Mouse (Mus musculus) neural tube, embryonic 14.5 days (tissue): Measurements from ENCODE around the gene Slc13a4. TPM values are rescaled to one million over a fixed set of nuclear protein-coding genes. Genes with fewer than 3 reads are reported as not detected.

Source experiments
- ATAC-seq: fragments of 200-750 bp; cut with Nextera tagmentation; 2 replicates; pipeline ENCODE4 v1.8.0; 2017; ENCODE audit warnings: low read depth, mild to moderate bottlenecking, moderate TSS enrichment, moderate library complexity
- H3K27ac ChIP-seq: fragments of 300-500 bp; sonication (generic); 2 replicates; pipeline ENCODE4 v1.5.1; 2014; ENCODE audit warnings: low read depth, mild to moderate bottlenecking, control low read depth, low read length, moderate library complexity, mixed read lengths
- H3K27me3 ChIP-seq: fragments of 300-500 bp; sonication (generic); 2 replicates; pipeline ENCODE4 v1.6.1; 2014; ENCODE audit warnings: low read length; ENCODE audit not compliant: control insufficient read depth, insufficient read depth
- H3K36me3 ChIP-seq: fragments of 300-500 bp; sonication (generic); 2 replicates; pipeline ENCODE4 v1.6.1; 2014; ENCODE audit warnings: low read length, mixed read lengths; ENCODE audit not compliant: control insufficient read depth, insufficient read depth
- H3K4me1 ChIP-seq: fragments of 300-500 bp; sonication (generic); 2 replicates; pipeline ENCODE4 v1.6.1; 2014; ENCODE audit warnings: low read length; ENCODE audit not compliant: control insufficient read depth, insufficient read depth
- H3K4me2 ChIP-seq: fragments of 300-500 bp; sonication (generic); 2 replicates; pipeline ENCODE4 v1.6.1; 2014; ENCODE audit warnings: mild to moderate bottlenecking, low read depth, low read length, control low read depth
- H3K4me3 ChIP-seq: fragments of 300-500 bp; sonication (generic); 2 replicates; pipeline ENCODE4 v1.5.1; 2014; ENCODE audit warnings: low read depth, low read length, control low read depth, mixed read lengths
- H3K9ac ChIP-seq: fragments of 300-500 bp; sonication (generic); replicated peaks from 2 replicates; pipeline ENCODE4 v1.6.1; 2014; ENCODE audit warnings: low read depth, mild to moderate bottlenecking, control low read depth, low read length, mixed read lengths
- H3K9me3 ChIP-seq: fragments of 300-500 bp; sonication (generic); 2 replicates; pipeline ENCODE4 v1.6.1; 2016; ENCODE audit warnings: low read length; ENCODE audit not compliant: control insufficient read depth
- WGBS: fragments of 180-500 bp; shearing (Covaris S2); extraction: QIAGEN DNeasy Blood & Tissue Kit; methylation state at CpG from one replicate; pipeline ENCODE4 v1.1.7; 2014; 5-methylcytosine and 5-hydroxymethylcytosine counted together
- polyA plus RNA-seq: library from polyadenylated mRNA; unstranded; fragments of >200 nt; fragmentation: Nextera tagmentation; extraction: Ambion mirVana; gene quantifications from 2 replicates; pipeline ENCODE4 v1.2.1, GENCODE M21; 2014

Slc13a4 gene
- polyA plus RNA-seq, 1 experiment from 2014 or later: 0.15 TPM

DNA sequence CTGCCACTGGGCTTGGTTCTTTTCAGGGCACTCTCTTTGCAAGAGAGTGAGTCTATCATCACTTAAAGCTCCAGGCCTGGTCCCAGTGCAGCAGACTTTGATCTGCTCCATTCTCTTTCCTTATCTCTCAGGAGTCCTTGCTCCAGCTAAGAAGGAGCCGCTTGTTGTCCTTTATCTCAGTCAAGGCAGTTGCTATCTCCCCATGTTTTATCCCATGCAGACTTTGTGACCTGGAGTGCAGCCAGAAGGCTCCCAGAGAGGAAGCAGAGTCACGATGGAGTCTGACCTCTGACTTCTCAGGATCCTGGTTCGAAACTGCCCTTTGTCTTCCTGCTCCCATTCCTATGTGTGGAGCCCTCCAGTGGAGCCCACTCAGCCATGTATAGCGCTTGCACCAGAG, 13.2 kb upstream of the Slc13a4 start:
- Histone ChIP-seq H3K36me3 (no peaks in the 10 kb centered on the region), H3K4me3 (no peak overlapping the region), H3K4me2 (no peak overlapping the region), H3K9me3 (no peaks in the 10 kb centered on the region), H3K9ac (no peak overlapping the region), H3K4me1 (no peaks in the 10 kb centered on the region), H3K27ac (no peak overlapping the region), H3K27me3 (no peaks in the 10 kb centered on the region)
- 85% methylated on average over 4 of the region's 4 CpGs for WGBS
- ATAC-seq: no peak

DNA sequence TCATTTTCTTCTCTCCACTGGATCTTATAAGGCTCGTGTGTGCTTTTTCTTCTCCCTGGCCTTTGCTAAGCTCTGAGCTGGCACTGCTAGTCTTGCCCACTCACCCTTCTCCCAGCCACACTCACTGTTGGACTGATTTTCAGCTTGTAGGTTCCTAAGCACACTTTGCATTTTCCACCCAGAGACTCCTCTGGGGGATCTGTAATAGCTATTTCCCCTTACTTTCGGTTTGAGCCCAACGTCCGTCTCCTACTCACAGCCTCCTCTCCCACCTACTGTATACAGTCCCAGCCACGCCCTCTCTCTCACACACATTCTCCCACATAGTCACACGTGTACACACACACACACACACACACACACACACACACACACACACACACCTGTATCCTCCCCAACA, 11.9 kb upstream of the Slc13a4 start:
- no peak overlapping the region for H3K4me2 ChIP-seq
- no peak overlapping the region for H3K27ac ChIP-seq
- ATAC-seq: no peak
- no peak overlapping the region for H3K4me3 ChIP-seq
- H3K9ac ChIP-seq: no peak overlapping the region
- H3K4me1 ChIP-seq: no peaks in the 10 kb centered on the region
- no peaks in the 10 kb centered on the region for H3K36me3 ChIP-seq
- 84% methylated on average over 6 of the region's 6 CpGs for WGBS
- H3K9me3 ChIP-seq: no peaks in the 10 kb centered on the region
- no peaks in the 10 kb centered on the region for H3K27me3 ChIP-seq

- 95% methylated on average over 8 of the region's 8 CpGs for whole genome bisulfite sequencing
- ATAC-seq: no peak
- H3K9me3 ChIP-seq: no peaks in the 10 kb centered on the region
- H3K9ac ChIP-seq: no peak overlapping the region
- H3K36me3 ChIP-seq: no peaks in the 10 kb centered on the region
- no peak overlapping the region for H3K27ac ChIP-seq
- H3K4me3 ChIP-seq: no peak overlapping the region
- H3K4me1 ChIP-seq: no peaks in the 10 kb centered on the region
- no peaks in the 10 kb centered on the region for H3K27me3 ChIP-seq
- H3K4me2 ChIP-seq: no peak overlapping the region
Measured at GRCm38 (mm10) chr6:35313520-35313919, 5.6 kb upstream of the Slc13a4 start.

DNA sequence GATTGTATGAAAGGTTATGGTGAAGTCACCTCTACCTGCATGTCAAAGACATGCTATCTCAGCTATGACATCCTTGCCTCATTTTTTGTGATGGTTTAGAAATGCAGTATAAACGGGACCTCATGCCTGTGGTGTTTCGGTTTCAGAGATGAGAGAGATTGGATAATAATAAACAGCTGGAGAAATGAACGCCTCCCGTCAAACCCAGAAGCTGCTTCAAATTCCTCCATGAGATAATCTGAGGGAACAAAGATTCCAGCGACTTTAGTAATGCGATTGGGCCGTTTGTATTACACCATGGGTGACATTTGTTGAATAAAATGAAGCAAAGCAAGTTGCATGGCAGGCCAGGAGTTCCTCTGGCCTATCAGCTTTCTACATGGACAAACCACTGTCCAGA, 1.5 kb upstream of the Slc13a4 start:
- Histone ChIP-seq H3K4me3 (no peak overlapping the region), H3K36me3 (no peaks in the 10 kb centered on the region), H3K27me3 (no peaks in the 10 kb centered on the region), H3K4me1 (no peaks in the 10 kb centered on the region), H3K4me2 (no peak overlapping the region), H3K27ac (no peak overlapping the region), H3K9ac (no peak overlapping the region), H3K9me3 (no peaks in the 10 kb centered on the region)
- no peak for ATAC-seq
- 88% methylated on average over 7 of the region's 7 CpGs for WGBS

DNA sequence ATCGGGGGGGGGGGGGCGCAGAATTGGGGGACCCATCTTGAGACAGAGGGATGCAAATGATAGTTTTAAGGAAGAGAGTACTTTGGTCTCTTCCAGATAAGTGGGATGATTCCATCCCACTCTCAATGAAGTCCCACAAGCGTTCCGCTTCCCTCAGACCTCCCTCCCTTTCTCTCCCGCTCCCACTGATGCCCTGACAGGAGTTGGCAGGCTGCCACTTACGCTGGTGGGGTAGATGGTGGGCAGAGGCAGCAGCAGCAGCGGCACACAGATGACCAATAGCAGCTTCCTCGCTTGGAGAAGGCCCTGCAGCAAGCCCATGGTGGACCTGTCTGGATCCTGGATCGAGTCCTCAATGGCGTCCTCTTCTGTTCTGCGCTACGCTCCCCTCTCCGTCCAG, 795 bp downstream of the Slc13a4 start:
- Histone ChIP-seq H3K36me3 (no peaks in the 10 kb centered on the region), H3K9ac (no peak overlapping the region), H3K4me3 (no peak overlapping the region), H3K27me3 (no peaks in the 10 kb centered on the region), H3K4me2 (no peak overlapping the region), H3K27ac (no peak overlapping the region), H3K9me3 (no peaks in the 10 kb centered on the region), H3K4me1 (no peaks in the 10 kb centered on the region)
- no peak for ATAC-seq
- WGBS: 75% methylated on average over 13 of the region's 13 CpGs

DNA sequence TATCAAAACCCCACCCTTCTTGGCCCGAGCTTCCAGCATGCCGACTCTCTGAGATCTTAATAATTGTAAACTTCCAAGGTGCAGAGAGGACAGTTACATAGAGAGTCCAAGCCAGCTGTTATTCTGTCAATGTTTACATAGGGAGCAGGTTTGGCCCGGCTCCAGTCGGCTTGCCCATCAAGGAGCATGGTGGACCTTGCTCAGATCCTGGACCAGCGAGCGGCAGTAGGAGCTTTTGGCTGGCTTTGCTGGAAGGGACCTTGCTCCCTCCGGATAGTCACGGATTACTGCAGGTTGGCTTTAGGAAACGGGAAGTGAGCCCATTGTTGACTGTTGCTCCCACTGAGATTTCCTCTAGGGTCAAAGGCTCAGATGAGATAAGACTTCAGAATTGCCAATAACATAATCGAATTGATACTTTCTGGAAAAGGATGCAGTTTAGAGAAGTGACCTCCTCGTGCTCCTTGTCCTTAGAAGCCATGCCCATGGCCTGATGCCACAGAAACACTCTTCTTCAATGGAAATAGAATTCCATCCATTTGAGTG, 4.5 kb downstream of the Slc13a4 start:
- ATAC-seq: no peak
- H3K27me3 ChIP-seq: no peaks in the 10 kb centered on the region
- H3K4me1 ChIP-seq: no peaks in the 10 kb centered on the region
- no peak overlapping the region for H3K4me2 ChIP-seq
- H3K9ac ChIP-seq: no peak overlapping the region
- no peak overlapping the region for H3K27ac ChIP-seq
- WGBS: 89% methylated on average over 11 of the region's 11 CpGs
- no peak overlapping the region for H3K4me3 ChIP-seq
- no peaks in the 10 kb centered on the region for H3K36me3 ChIP-seq
- H3K9me3 ChIP-seq: no peaks in the 10 kb centered on the region

DNA sequence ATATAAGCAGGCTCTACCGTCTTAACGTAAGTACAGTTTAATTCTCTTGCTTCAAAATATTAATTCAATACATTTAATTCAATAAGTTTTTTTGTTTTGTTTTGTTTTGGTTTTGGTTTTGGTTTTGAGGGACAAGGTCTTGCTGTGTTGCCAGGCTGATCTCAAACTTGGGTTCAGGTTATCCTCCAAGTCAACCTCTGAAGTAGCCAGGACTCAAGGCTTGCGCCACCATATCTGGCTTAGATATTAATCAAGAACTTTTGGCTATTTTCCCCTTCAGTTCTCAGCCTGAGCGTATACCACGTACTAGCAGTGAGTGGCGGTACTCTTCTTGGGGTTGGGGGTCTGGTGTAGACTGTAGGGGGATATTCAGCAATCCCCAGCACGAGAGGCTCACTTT, 5.3 kb downstream of the Slc13a4 start:
- no peaks in the 10 kb centered on the region for H3K9me3 ChIP-seq
- no peak for ATAC-seq
- H3K36me3 ChIP-seq: no peaks in the 10 kb centered on the region
- no peak overlapping the region for H3K27ac ChIP-seq
- no peak overlapping the region for H3K4me2 ChIP-seq
- WGBS: 95% methylated on average over 7 of the region's 7 CpGs
- no peaks in the 10 kb centered on the region for H3K4me1 ChIP-seq
- H3K4me3 ChIP-seq: no peak overlapping the region
- H3K9ac ChIP-seq: no peak overlapping the region
- H3K27me3 ChIP-seq: no peaks in the 10 kb centered on the region

DNA sequence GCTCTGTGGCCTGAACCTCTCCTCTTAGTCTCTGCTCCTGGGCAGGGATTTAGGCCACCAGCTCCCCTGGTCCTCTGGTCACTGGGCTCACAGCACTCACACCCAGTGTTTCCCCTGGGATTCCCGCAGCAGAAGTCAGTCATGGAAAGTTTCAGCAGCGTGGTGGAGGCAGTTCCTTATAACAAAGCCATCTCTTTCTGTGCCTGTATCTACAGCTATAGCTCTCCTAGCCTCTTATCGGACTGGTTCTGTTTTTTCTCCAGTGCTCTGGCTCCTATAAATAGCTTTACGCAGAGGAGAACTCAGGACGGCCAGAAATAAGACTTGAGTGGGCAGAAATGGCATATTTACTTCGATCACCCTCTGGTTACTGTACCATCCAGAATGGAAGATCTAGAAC, 9.6 kb downstream of the Slc13a4 start:
- Histone ChIP-seq H3K9me3 (no peaks in the 10 kb centered on the region), H3K4me2 (no peak overlapping the region), H3K4me3 (no peak overlapping the region), H3K9ac (no peak overlapping the region), H3K36me3 (no peaks in the 10 kb centered on the region), H3K27me3 (no peaks in the 10 kb centered on the region), H3K27ac (no peak overlapping the region), H3K4me1 (no peaks in the 10 kb centered on the region)
- ATAC-seq: no peak
- 81% methylated on average over 6 of the region's 6 CpGs for WGBS

DNA sequence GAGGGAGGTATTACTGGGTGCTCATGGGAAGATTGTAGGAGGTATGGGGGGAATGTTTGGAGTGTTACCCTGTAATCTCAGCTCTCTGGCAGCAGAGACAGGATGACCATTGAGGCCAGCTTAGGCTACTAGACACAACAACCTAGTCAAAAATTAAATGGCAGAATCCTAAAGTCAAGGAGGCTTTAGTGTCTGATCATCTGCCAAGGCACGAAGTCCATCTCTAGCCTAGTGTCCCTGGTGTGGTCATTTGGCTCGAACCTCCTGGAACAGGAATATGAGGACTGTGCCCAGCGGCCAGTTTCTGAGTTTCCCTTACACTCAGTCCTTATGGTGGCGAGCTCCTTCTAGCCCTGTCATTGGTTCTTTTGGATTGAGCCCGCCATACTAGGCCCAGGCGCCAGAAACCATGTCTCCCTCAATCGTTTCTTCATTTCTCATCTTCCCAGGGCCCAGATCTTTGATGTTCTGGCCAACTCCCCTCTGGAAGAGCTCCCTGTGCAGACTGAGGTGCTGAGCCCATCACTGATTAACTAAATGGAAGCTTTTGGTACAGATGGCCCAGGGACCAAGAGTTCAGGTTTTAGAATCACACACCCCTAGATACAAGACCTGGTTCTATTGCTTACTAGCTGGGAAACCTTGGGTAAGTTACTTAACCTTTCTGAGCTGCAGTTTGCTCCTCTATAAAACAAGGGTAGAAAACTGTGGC, 10.3 kb downstream of the Slc13a4 start:
- no peaks in the 10 kb centered on the region for H3K27me3 ChIP-seq
- 91% methylated on average over 7 of the region's 7 CpGs for WGBS

More for the DNA sequence above, 10.3 kb downstream of the Slc13a4 start:
- Histone ChIP-seq H3K9ac (no peak overlapping the region), H3K9me3 (no peaks in the 10 kb centered on the region), H3K27ac (no peak overlapping the region), H3K4me1 (no peaks in the 10 kb centered on the region), H3K4me2 (no peak overlapping the region), H3K4me3 (no peak overlapping the region), H3K36me3 (no peaks in the 10 kb centered on the region)
- no peak for ATAC-seq
